Mouse (Mus musculus) heart, postnatal 0 days (tissue): Measurements from ENCODE around the gene Lin54.

Source experiments
- CTCF ChIP-seq: IDR thresholded peaks from 2 replicates; pipeline ENCODE4 v1.5.1; 2016; ENCODE audit warnings: antibody characterized with exemption, control low read depth, low read depth
- EP300 ChIP-seq: IDR thresholded peaks from 2 replicates; pipeline ENCODE4 v1.6.1; 2016; ENCODE audit warnings: antibody characterized with exemption, low read depth

DNA sequence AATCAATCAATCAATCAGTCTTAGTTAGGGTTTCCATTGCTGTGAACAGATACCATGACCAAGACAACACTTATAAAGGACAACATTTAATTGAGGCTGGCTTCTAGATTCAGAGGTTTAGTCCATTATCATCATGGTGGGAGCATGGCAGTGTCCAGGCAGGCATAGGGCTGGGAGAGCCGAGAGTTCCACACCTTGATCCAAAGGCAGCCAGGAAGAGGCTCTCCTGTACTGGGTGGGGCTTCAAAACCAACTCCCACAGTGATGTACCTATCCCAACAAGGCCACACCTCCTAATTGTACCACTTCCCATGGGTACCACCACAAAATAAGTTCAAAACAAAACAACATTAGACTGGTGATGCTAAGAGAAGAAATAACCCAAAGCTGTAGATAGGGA lies 49.7 kb upstream of the Lin54 start:
- no peak for TF ChIP-seq CTCF
- TF ChIP-seq EP300, result no peak
